Mouse (Mus musculus) olfactory bulb, adult 2 months (tissue): ENCODE data around the gene Nipsnap3a.

ENCODE experiments used
- CTCF ChIP-seq: fragments of 200-500 bp; IDR thresholded peaks from 2 replicates; pipeline ENCODE4 v1.5.1; 2012; ENCODE audit warnings: low read depth, mild to moderate bottlenecking, low read length, moderate library complexity; ENCODE audit not compliant: insufficient read depth
- POLR2A ChIP-seq: fragments of 200-500 bp; IDR thresholded peaks from 2 replicates; pipeline ENCODE4 v1.6.1; 2012; ENCODE audit warnings: mild to moderate bottlenecking, low read depth, low read length, moderate library complexity; ENCODE audit not compliant: insufficient read depth

- no peak for TF ChIP-seq CTCF
- TF ChIP-seq POLR2A = no peak
These were observed 38.7 kb downstream of the Nipsnap3a start for GRCm38 (mm10) chr4:53027811-53028210.
